Mouse (Mus musculus) induced T-regulatory cell, adult 2 months (primary cell): Measurements from ENCODE around the gene Tigar.

Experiments used
- DNase-seq: peaks from one replicate; pipeline ENCODE4 v3.0.0-alpha.2; 2012; ENCODE audit warnings: low read depth

Tigar gene

GRCm38 (mm10) chr6:127109402-127109930 lies at the start of gene Tigar:
TSS of gene Tigar (minus strand) at chr6:127109557.
- DNase-seq, result peak; percentile 97

GRCm38 (mm10) chr6:127157321-127157720 lies 48.0 kb upstream of the Tigar start:
- peak; percentile 56 for DNase-seq

GRCm38 (mm10) chr6:127155468-127155867 lies 46.1 kb upstream of the Tigar start:
- DNase-seq, result peak; percentile 83

- DNase-seq, result peak; percentile 92
These were observed 45.4 kb upstream of the Tigar start for GRCm38 (mm10) chr6:127154708-127155268.

- peak; percentile 66 for DNase-seq
These were observed 44.8 kb upstream of the Tigar start for GRCm38 (mm10) chr6:127153972-127154707.

- peak; percentile 68 for DNase-seq
These were observed 44.0 kb upstream of the Tigar start for GRCm38 (mm10) chr6:127153296-127153800.

- DNase-seq, result peak; percentile 96
These were observed 43.0 kb upstream of the Tigar start, which contains the start of gene Ccnd2 for GRCm38 (mm10) chr6:127152106-127152951. TSS of gene Ccnd2 (minus strand) at chr6:127152193.

- peak; percentile 90 for DNase-seq
These were observed 42.3 kb upstream of the Tigar start for GRCm38 (mm10) chr6:127151565-127152105.

GRCm38 (mm10) chr6:127150663-127151564 lies 41.6 kb upstream of the Tigar start:
- peak; percentile 92 for DNase-seq

- DNase-seq, result peak; percentile 60
These were observed 40.7 kb upstream of the Tigar start for GRCm38 (mm10) chr6:127149944-127150662.

- DNase-seq, result peak; percentile 79
These were observed 40.1 kb upstream of the Tigar start for GRCm38 (mm10) chr6:127149303-127149943.

GRCm38 (mm10) chr6:127148526-127149302 lies 39.4 kb upstream of the Tigar start:
- DNase-seq, result peak; percentile 58

GRCm38 (mm10) chr6:127147665-127148064 lies 38.3 kb upstream of the Tigar start:
- DNase-seq, result peak; percentile 95

- no peak for DNase-seq
These were observed 37.1 kb upstream of the Tigar start for GRCm38 (mm10) chr6:127146322-127146947.

GRCm38 (mm10) chr6:127145464-127146190 lies 36.3 kb upstream of the Tigar start:
- no peak for DNase-seq

GRCm38 (mm10) chr6:127143576-127144288 lies 34.4 kb upstream of the Tigar start:
- DNase-seq, result no peak

- DNase-seq, result peak; percentile 47
These were observed 33.8 kb upstream of the Tigar start for GRCm38 (mm10) chr6:127143124-127143520.
